Mouse (Mus musculus) left cerebral cortex, adult 9 months (tissue): ENCODE measurements at regions not wholly inside any gene's neighbourhood (a gene's known extent, or its start where the extent isn't known, plus 50 kb on each side); places are given as distances from the start of the nearest gene placed in this dataset.

ENCODE experiments used
- DNase-seq, 2 experiments: peaks; one replicate each; pipeline ENCODE4 v3.0.0; 2022; ENCODE audit warnings: low spot score in 2 of 2

GRCm38 (mm10) chr1:109471671-109472070 is 510.6 kb upstream of the Cdh7 start:
- no peak for DNase-seq

DNA sequence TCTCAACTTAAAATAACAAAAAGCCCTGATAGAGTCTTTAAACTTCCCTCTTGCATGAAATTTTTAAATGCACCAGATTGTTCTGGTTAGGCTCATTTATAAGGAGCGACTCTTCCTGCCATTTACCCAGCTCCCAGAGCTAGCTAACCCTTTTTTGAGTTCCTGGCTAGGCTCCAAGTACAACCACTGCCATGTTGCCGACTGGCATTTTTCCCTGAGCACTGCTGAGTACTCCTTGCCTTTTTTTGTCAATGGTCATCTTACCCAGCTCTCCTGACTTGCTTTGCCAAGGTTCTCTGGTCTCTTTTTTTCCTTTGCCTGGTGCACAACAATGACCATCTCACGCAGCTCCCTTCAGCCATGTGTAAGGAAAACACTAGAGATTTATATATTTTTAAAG is 500.8 kb upstream of the Cdh7 start:
- DNase-seq, result no peak

DNA sequence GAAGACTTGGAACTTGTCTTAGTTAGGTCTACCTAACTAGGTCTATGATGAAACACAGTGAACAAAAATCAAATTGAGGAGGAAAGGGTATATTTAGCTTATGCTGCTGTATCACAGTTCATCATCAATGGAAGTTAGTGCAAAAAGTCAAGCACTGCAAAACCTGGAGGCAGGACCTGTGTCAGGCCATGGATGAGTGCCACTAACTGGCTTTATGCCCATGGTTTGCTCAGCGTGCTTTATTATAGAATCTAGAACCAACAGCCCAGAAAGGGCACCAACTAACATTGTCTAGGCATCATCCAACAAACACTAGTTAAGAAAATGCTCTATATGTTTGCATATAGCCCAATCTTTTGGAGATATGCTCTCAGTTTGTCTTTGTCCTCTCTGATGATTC is 486.3 kb upstream of the Cdh7 start:
- no peak for DNase-seq

GRCm38 (mm10) chr1:109512632-109513259 is 469.5 kb upstream of the Cdh7 start:
- peak; percentile 1 to 25 for DNase-seq

DNA sequence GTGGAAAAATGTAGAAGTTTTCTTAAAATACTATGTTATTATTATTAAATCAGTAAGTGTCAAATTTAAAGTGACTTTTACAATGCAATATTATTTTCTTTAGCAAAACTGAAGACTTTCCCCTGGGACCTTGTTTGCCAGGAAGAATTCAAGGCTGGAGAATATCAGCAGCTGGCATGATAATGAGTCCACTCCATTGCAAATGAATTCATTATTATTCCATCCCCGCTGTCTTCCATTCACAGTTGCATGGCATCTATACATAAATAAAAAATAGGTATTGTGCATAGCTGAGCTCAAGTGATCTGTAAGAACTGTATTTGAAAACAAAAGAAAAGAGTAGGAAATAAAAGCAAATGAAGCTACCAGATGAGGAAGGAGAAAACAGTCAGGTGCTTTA is 467.9 kb upstream of the Cdh7 start:
- no peak for DNase-seq
